Mouse (Mus musculus) embryonic facial prominence, embryonic 14.5 days (tissue): ENCODE measurements around the gene Rabgap1l. TPM values are rescaled to one million over a fixed set of nuclear protein-coding genes. Genes with fewer than 3 reads are reported as not detected.
A peak's percentile ranks its signal among the peaks of the same experiment; 100 is the strongest.

Source experiments
- ATAC-seq: fragments of 200-750 bp; cut with Nextera tagmentation; 2 replicates; pipeline ENCODE4 v1.8.0; 2017; ENCODE audit warnings: low read depth, moderate number of reproducible peaks, moderate TSS enrichment
- DNase-seq: peaks from one replicate; pipeline ENCODE4 v3.0.0-alpha.2; 2015; ENCODE audit warnings: low spot score
- H3K27ac ChIP-seq: fragments of 300-500 bp; sonication (generic); replicated peaks from 2 replicates; pipeline ENCODE4 v1.5.1; 2014; ENCODE audit warnings: low read depth, mild to moderate bottlenecking, low read length, moderate library complexity
- H3K27me3 ChIP-seq: fragments of 300-500 bp; sonication (generic); replicated peaks from 2 replicates; pipeline ENCODE4 v1.6.1; 2014; ENCODE audit warnings: low read length; ENCODE audit not compliant: control insufficient read depth, insufficient read depth
- H3K36me3 ChIP-seq: fragments of 300-500 bp; sonication (generic); 2 replicates; pipeline ENCODE4 v1.6.1; 2014; ENCODE audit warnings: low read length, mixed read lengths; ENCODE audit not compliant: control insufficient read depth, insufficient read depth
- H3K4me1 ChIP-seq: fragments of 300-500 bp; sonication (generic); 2 replicates; pipeline ENCODE4 v1.6.1; 2014; ENCODE audit warnings: antibody characterized with exemption, low read length; ENCODE audit not compliant: control insufficient read depth, insufficient read depth
- H3K4me2 ChIP-seq: fragments of 300-500 bp; sonication (generic); 2 replicates; pipeline ENCODE4 v1.6.1; 2014; ENCODE audit warnings: low read depth, mild to moderate bottlenecking, low read length, moderate library complexity, mixed read lengths
- H3K4me3 ChIP-seq: fragments of 300-500 bp; sonication (generic); 2 replicates; pipeline ENCODE4 v1.5.1; 2014; ENCODE audit warnings: low read depth, mild to moderate bottlenecking, low read length
- H3K9ac ChIP-seq: fragments of 300-500 bp; sonication (generic); 2 replicates; pipeline ENCODE4 v1.6.1; 2014; ENCODE audit warnings: low read depth, mild to moderate bottlenecking, low read length, moderate library complexity, mixed read lengths
- H3K9me3 ChIP-seq: fragments of 300-500 bp; sonication (generic); 2 replicates; pipeline ENCODE4 v1.6.1; 2016; ENCODE audit warnings: low read length; ENCODE audit not compliant: control insufficient read depth
- WGBS: fragments of 180-500 bp; shearing (Covaris S2); extraction: QIAGEN DNeasy Blood & Tissue Kit; methylation state at CpG from one replicate; pipeline ENCODE4 v1.1.7; 2014; 5-methylcytosine and 5-hydroxymethylcytosine counted together
- microRNA counts: library from miRNA; unstranded; fragments of <30 nt; microRNA quantifications from one replicate; lab custom pipeline; 2017
- microRNA-seq: library from miRNA; unstranded; fragments of <30 nt; microRNA quantifications from one replicate; pipeline ENCODE4, GENCODE M21; 2016; ENCODE audit warnings: borderline number of aligned reads
- polyA plus RNA-seq: library from polyadenylated mRNA; unstranded; fragments of >200 nt; fragmentation: Nextera tagmentation; extraction: Ambion mirVana; gene quantifications from 2 replicates; pipeline ENCODE4 v1.2.1, GENCODE M21; 2014

Rabgap1l gene
- polyA plus RNA-seq, 1 experiment from 2014 or later: 16.3 TPM

DNA sequence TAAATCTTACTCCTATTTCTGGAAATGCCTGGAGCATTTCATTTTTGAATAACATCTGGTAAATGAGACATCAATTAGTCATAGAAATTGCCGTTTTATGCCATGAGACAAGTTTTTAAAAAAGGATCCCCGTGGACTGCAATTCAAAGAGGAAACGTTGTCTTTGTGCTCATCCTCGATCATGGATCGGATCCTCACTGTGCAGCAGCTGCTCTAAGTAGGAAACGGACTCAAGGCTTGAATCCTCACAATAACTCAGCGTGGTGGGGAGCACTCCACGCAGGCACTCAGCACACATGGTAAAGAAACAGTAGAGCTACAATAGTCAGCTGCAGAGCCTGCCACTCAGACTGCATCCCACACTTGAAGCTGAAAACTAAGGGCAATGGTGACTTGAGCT, 616.1 kb downstream of the Rabgap1l start:
- Histone ChIP-seq H3K4me2 (no peak overlapping the region), H3K27me3 (no peaks in the 10 kb centered on the region), H3K9ac (no peak overlapping the region), H3K9me3 (no peaks in the 10 kb centered on the region), H3K4me3 (no peak overlapping the region), H3K27ac (no peak overlapping the region), H3K4me1 (0 out of 2 replicates have a peak, but pooled peaks cover under 1% of the 10 kb centered on the region), H3K36me3 (no peaks in the 10 kb centered on the region)
- 60% methylated on average over 8 of the region's 8 CpGs for WGBS
- DNase-seq: no peak
- ATAC-seq: no peak

MicroRNAs within 50 kb of the gene (microRNA counts, 519-probe panel; counts per million panel counts)
- microRNA mmu-miR-1927 (lab: Ali Mortazavi, UCI): 1,272 counts per million, percentile 3 among the panel's probes with 10 or more counts

Small RNAs within 50 kb of the gene (microRNA-seq; reads per million reads assigned to microRNA genes)
- 2.2 reads per million, percentile 8 among the genes with 10 or more reads in this experiment for gene Mir1927

Other genes starting within 250 kb of the Rabgap1l start
- gene Rc3h1, start 113.2 kb upstream of the Rabgap1l start, polyA plus RNA-seq: 8.1 and 8.5 TPM in 2 replicates
- gene Serpinc1, start 185.4 kb upstream of the Rabgap1l start, polyA plus RNA-seq: 1.9 and 2.6 TPM in 2 replicates
- gene Zbtb37, start 241.6 kb upstream of the Rabgap1l start, polyA plus RNA-seq: 7.8 and 10.5 TPM in 2 replicates